Mouse (Mus musculus): Measurements from ENCODE around the gene Gm17409. TPM values are rescaled to one million over a fixed set of nuclear protein-coding genes. Genes with fewer than 3 reads are reported as not detected.

Gene Gm17409
- total RNA-seq, 2 experiments from 2014 or later, result not detected

DNA sequence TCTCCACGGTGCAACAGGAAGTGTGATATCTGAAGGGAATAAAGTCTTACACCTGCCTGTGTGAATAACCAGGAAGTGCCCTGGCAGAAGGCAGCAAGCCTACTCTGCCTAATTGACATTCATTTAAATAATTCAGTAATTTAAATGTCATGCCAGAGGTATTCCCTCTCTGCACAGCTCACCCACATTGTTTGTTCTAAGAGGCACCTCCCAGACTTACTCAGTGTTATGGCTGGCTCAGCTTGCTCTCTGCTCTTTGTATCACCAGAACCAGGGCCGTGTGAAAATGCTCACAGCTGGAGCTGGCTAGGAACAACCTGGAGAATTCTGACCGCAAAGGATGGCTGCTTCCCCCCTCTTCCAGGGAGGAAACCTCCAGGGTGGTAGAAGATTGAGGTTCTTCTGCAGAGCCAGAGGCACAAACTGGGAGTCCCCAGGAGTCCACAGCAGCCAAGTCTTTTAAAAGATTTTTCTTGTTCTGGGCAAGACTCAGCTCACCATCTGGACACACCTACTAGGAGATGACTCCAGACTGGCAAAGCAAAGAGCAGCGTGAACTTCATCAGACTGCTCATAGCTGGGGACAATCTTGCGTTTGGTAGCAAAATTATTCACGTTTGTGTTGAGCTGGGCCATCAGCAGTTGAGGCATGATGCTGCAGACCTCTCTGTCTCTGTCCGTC lies 14.5 kb downstream of the Gm17409 start:
- DNase-seq (ENCODE audit: low spot score in 2 of 2), result no peak

DNA sequence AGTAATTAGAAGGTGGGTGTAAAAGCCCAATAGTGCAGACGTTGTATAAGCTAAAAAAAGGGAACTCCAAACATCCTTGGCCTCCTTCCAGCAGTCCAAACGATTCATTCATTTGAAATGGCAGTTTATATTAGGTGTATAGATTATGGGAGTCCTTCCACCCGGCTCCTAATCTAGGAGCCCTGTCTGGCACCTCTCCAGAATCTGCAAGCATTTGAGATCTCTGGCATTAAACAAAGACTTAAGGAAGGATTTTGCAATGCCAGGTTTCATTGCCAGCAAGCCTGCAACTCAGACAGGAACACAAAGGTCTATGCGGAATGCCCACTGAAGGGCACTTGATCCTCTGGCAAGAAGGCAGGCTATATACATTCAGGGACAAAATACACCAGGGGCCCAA lies 15.2 kb downstream of the Gm17409 start:
- no peak for DNase-seq (ENCODE audit: low spot score in 2 of 2)

DNA sequence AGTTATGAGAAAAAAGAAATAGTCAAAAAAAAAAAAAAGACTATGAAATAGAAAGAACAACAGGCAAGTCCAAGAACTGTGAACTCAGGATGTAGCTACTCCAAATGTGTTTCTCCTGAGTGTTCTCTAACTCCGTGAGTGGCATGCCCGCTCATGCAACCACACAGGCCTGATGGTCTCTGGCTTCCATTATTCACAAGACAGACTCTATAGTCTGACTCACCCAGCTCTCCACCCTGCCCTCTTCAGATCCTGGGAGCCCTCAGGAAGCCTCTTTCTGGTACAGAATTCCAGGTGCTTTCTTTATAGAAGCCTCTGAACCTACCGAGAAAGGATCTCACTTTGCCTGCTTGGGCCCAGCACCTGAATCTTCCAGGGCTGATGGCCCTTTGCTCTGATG lies 15.8 kb downstream of the Gm17409 start:
- no peak for DNase-seq (ENCODE audit: low spot score in 2 of 2)

DNA sequence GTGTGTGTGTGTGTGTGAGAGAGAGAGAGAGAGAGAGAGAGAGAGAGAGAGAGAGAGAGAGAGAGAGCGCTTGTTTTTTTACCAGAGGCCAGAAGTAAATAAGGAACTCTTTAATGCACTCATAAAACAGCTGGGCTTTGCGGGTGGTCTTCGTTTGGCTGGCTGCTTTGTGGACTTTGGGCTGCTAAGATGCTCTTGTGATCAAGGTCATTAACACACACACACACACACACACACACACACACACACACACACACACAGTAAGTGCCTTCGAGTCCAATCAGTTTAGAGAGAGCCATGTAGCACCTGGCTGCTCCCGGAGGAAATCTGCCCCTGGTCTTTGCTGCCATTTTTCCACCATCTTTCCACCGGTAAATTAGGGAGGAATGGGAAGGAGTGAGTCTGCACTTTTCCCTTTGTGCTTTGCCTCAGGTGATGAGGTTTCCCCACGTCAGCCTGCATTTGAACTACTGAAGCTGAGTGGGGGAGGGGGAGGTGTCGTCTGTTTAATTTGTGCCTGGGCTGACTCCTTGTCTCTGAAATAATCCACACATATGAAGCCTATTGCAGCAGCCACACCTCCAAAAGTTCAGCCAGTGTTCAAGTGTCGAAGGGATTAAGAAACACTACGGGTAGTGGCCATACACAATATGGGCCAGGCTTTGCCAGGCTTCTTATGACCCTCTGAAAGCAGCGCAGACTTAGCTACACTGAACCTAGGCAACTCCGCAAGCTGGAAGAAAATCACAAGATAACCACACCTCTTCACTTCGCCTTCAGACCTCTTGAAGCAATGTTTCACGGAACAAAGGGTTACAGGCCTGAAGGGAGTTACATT lies 16.7 kb downstream of the Gm17409 start:
- no peak for DNase-seq (ENCODE audit: low spot score in 2 of 2)

DNA sequence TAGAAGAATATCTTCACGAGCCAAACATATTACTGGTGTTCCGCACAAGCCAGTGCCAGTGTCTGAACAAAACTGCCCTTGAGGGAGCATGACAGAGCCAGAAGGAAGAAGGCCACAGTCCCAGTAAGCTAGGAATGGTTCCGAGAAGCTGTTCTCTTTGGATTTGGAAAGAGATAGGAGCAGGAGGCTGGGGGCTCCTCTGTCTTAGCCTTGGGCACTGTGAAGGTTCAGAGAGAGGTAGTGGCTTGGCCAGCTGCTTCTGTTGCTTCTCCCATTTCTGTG lies 17.3 kb downstream of the Gm17409 start:
- DNase-seq (ENCODE audit: low spot score in 2 of 2), result no peak

DNA sequence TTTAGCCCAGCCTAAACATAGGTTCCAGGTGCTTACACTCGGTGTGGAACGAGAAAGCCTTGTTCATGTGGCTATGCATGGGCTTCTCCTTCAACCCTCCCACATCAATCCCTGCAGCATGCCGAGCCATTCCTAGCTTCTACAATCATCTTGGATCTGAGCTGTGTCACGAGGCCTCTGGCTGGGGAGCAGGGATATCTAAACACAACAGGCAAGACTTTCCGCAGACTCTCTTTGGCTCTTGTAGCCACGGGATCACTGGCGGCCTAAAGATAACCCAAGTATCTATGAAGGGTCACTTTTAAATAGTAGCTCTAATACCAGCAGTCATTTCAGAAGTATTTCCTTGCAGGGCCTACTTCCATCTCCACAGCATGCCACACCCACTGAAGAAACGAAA lies 18.5 kb downstream of the Gm17409 start:
- DNase-seq (ENCODE audit: low spot score in 2 of 2), result no peak

DNA sequence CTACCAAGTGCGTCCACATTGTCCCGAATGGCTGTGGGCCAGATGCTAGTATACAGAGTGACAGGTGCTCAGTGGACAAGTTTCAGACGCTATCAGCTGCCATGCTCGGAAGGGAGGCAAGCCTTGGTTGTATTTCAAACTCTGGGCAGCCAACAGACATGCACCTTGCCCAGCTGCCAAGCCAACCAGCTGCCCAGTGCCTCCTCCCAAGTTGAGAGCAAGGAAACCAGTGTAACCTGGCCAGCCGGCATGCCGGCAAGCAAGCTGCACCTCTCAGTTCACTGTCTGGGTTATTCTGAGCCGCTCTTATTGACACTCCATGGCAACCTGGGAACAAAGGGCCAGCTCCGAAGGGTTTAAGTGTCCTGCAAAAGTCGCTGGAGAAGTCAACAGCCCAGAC lies 19.4 kb downstream of the Gm17409 start:
- peak in 1 of 2 experiments; percentile 30 for DNase-seq (ENCODE audit: low spot score in 2 of 2)

DNA sequence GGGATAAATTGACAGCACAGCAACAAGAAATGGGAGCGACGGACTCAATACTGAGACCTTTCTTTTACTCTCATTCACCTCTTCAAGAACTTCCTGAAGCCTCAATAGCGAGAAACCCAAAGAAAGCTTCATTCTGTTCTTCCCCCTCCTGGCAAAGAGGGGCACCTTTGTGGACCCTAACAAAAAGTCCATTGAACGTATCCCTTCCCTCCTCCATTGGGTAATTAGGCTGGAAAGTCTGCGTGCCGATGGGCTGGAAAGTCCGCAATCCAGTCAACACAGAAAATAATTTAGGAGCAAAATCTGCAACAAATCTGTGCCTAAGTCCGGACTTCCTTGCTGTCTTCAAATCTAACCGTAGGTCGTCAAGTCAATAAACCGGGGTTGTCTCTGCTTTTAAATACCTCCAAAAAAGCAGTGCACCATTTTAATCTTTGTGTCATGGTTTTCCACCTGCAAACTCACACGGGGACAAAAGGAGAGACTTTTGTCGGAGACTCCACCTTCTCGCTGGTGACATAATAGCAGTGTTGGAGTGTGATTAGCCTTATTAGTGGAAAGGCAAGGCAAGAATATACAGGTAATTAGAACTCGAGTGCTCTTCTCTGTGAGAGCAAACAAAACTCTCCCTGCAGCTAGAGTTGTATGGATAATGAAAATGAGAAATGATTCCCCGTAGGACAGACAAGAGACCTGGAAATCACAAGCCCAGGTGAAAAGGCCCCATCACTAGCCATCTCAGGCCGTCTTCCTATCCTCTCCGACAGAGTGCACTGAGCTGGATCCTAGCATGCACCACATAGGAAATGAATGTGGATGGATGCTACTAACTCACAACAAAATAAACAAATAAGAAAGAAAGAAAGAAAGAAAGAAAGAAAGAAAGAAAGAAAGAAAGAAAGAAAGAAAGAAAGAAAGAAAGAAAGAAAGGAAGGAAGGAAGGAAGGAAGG lies 24.0 kb downstream of the Gm17409 start:
- no peak for DNase-seq (ENCODE audit: low spot score in 2 of 2)

DNA sequence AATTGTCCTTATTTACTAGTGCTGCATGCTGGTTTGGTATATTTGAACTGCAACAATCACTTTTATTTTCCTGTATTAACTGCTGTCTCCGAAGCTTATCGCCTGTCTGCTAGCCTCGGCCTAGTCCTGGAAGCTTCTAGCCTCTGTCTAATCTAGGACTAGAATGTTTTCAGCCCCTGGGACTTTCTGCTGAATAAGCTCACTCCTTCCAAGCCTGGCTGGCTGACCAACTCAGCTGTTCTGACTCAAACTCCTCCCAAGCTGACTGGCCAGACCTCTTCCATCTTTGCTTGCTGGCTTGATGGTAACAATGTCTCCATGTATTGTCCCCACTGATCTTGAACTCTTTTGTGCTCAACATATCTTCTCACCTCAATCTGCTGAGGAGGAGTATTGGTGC lies 25.4 kb downstream of the Gm17409 start:
- DNase-seq (ENCODE audit: low spot score in 2 of 2), result no peak

DNA sequence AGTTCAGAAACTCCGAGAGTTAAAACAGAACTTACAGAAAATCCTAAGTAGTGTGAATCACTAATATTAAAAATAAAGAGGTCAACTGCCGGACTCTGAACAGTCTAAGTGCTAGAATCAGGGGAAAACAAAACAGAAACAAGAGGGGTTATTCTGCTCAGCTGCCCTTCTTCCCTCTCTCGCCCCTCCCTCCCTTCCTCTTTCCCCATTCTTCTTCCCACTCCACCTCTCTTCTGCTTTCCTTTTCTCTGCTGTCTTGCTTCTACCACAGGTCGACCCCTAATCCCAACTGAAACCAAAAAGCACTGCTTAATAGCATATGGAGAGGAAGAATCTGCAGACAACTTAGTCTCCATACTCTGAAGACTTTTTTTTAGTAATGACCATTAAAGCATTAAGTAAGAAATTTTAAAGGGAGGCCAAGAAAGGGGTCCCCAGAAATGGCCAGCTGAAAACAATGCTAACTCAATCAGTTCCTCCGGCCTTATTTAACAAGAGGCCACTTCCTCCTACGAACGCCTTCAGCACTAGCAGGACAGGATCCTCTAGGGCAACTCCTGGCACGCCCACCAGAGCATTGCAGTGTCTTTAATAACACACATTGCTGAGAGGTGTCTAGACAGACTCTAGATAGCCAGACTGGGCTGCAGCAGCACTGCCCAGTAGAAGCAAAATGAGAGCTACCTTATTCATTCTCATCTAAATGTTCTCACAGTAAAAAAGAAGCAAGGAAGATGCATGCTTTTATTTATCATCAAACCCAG lies 26.9 kb downstream of the Gm17409 start:
- no peak for DNase-seq (ENCODE audit: low spot score in 2 of 2)

DNA sequence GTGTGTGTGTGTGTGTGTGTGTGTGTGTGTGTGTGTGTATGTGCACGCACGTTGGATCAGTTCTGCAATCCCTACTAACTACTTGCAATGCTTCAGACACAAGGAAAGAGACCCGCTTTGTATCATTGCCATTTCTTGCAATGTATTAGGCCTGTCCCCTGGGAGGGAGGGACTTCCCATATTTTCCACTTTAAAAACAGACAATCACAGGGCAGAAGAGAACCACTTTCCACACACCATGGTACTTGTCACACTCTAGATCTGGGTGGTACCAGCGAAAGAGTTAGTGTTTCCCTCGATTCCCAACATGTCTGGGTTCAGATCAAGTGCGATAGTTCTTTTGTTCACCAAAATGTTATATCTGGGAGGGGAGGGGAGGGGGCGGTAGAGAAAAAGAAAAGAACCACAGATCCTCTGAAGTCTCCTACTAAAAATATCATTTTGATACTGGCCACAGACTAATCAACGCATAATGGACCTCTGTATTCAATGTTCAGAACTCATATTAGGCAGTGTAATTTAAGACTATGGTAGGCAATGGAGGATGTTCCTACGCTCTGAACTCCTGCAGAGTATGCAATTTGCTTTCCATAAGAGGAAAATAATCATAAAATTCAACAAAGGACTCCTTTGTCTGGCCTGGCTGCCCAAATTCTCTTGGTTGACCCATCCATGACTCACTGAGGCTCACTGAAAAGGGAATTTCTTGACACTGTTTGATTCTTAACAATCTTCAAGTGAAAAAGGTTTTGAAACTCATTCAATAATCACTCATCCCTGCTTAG lies 35.6 kb downstream of the Gm17409 start:
- DNase-seq (ENCODE audit: low spot score in 2 of 2), result no peak

DNA sequence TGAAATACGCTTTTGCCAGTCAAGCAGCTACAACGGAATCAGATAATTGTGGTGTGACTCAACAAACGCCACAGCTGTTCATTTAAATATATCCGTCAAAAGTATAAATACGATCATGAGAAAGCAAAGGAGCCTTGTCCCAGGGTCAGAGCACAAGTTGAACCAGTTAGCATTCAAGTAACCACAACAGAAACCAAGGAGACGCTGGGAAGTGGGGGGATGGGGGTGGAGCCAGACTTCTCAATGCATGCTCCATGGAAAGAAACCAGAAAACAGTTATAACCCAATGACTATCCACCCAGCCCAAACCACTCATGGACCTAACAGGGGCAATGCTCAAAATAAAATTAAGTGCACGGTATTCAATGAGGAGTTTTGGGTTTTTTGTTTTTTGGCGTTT lies 40.3 kb downstream of the Gm17409 start:
- no peak for DNase-seq (ENCODE audit: low spot score in 2 of 2)

DNA sequence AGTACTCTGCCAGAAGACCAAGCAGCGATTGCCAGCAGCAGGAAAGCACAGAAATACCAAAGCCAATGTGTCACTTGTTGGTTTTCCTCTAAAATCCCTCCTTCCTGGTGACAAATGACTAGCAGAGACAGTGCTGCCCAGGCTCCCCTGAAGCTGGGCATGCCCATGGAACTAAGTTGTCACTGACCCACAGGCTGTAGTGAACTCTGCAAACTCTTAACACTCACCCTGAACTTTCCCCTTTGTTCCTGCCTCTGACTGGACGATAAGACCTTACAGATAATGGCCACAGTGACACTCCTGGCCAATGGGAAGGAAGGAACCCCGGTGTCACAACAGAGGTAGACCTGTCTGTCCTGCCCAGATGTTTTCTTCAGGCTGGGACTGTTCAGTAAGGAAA lies 43.3 kb downstream of the Gm17409 start:
- DNase-seq (ENCODE audit: low spot score in 2 of 2), result no peak

DNA sequence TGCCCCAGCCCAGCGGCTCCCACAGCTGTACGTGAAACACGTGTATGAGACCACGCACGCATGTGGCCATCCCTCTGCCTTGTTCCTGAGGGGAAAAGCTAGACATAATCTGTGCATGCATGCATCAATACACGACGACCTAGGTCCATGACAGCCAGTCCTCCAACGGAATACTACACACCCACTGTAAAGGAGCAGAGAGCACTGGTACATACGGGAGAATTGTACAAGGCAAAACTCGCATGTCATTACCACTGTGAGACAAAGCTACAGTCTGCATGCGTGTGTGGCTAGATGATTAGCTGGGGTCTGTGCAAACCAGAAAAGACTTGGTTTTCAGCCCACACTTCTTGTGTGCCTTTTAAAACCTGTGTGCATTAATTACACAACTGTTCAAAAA lies 44.6 kb downstream of the Gm17409 start:
- no peak for DNase-seq (ENCODE audit: low spot score in 2 of 2)

DNA sequence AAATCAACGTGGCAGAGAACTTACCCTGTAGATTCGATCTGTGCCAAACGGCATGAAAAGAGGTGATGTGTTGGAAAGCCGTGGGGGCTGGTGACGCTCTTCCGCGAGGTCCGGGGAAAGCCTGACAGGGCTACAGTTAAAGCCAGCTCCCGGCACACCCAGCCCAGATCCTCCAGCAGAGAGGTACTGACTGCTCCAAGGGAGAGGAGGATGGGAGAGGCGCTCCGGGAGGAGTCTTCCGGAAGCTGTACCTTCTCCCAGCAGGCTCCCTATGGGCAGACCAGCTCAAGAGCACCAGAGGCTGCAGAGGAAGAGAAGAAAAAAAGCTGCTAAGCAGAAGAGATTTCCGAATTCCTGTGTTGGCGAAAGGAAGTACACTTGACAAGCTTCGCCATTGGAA lies 46.1 kb downstream of the Gm17409 start:
- DNase-seq (ENCODE audit: low spot score in 2 of 2), result no peak

DNA sequence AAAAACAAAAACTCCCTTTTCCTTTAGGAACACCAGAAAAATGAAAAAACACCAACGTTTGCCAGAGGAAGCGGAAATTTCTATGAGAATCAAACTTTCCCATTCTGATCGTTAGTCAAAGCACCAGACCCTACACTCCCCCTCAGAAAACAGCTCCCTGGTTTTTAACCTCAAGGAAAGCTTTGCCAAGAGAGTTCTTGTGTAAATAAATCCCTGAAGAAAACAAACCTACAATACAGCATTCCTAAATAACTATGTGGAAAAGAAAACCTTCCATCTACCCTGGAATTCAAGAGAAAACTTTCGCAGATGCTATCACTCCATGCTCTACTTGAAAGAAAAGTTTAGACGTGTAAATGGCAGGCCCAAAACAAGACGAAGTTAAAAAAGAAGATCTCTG lies 47.0 kb downstream of the Gm17409 start:
- no peak for DNase-seq (ENCODE audit: low spot score in 2 of 2)

DNA sequence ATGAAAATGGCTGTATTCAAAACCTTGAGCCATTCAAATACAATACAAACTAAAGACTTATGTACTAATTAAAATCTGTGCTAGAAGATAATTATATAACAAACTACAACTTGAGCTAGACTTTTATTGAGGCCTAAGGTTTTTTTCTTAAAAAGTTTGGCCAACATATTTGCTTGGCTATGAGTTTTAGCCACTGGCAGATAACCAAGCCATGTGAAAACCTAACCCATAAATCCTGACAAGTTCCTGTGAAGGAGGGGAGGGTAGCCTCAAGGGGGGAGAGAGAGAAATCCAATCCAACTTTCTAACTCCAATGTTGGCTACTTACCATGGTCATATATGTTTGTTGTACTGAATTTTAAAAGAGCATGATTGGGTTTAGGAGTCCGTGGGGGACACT lies 48.6 kb downstream of the Gm17409 start:
- no peak for DNase-seq (ENCODE audit: low spot score in 2 of 2)

Data from gastrocnemius, postnatal 4 days (tissue).